In the genomic region with DNA sequence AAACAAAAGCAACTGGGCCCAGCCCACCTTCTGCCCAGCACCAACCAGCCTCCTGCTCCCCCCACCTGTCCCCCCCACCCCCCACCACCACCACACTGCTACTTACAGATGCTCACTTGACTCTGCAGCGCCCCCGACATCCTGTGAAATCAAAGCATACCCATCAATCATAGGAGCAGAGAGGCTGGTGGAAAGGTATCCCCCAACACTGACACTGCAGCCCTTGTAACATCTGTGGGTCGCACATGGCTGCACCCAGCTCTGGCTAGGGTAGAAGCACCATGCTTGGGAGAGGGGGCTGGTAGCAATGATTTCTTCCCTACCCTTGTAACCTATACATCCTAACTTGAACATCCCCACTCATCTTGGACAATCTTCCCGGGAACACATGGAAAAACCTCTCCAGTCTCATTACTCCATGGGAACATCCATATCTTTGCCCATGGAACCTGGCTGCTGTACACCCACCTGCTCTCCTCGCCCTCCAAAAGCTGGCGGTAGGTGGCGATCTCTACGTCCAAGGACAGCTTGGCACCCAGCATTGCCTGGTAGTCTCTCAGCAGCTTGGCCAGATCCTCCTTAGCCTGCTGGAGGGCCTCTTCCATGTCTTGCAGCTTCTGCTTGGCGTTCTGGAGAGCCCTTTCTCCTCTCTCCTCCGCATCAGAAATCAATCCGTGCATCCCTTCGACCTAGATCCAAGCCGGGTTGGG, we compare ENCODE assay signal across 8 mouse cellular contexts. TPM values are rescaled to one million over a fixed set of nuclear protein-coding genes. Genes with fewer than 3 reads are reported as not detected.
A peak's percentile ranks its signal among the peaks of the same experiment; 100 is the strongest.
DNase-seq lines count a peak whose midpoint lies in the region; ATAC-seq and TF ChIP-seq lines count a peak whose summit lies in the region.

No protein-coding gene starts in this region.

- H3K4me2 ChIP-seq in heart, embryonic 15.5 days, result peak overlapping the region; percentile 74; the same call in 1 of the 2 replicates
- H3K4me2 ChIP-seq in hindbrain, embryonic 16.5 days (ENCODE audit: low read length), result peak overlapping the region; percentile 92
- H3K4me2 ChIP-seq in midbrain, embryonic 15.5 days, result peak overlapping the region; percentile 95

- H3K4me1 ChIP-seq in heart, embryonic 15.5 days (replicated peaks), result peaks cover 11% of the 10 kb centered on the region; the same call in 1 of the 2 replicates
- H3K4me1 ChIP-seq in heart, adult 2 months (ENCODE audit: control insufficient read depth, insufficient read depth, low read length), result peaks cover 1% of the 10 kb centered on the region; the same call in 1 of the 2 replicates
- peaks cover 22% of the 10 kb centered on the region for H3K4me1 ChIP-seq in embryonic facial prominence, embryonic 10.5 days
- H3K4me1 ChIP-seq in hindbrain, embryonic 16.5 days (ENCODE audit: control insufficient read depth, insufficient read depth, low read depth, low read length), result peaks cover 14% of the 10 kb centered on the region
- peaks cover 12% of the 10 kb centered on the region for H3K4me1 ChIP-seq in midbrain, embryonic 15.5 days

- no peak for ATAC-seq in heart, embryonic 15.5 days (replicated peaks; ENCODE audit: insufficient number of reproducible peaks, insufficient read depth, low FRiP score, low read depth)
- peak; percentile 57 for ATAC-seq in hindbrain, embryonic 16.5 days
- no peak for ATAC-seq in midbrain, embryonic 15.5 days (replicated peaks)

- no peak for TF ChIP-seq EP300 in heart, adult 2 months (IDR thresholded peaks at IDR 0.05; ENCODE audit: insufficient read depth, low read depth, low read length)

- H3K9me3 ChIP-seq in heart, embryonic 15.5 days (replicated peaks), result no peaks in the 10 kb centered on the region
- no peaks in the 10 kb centered on the region for H3K9me3 ChIP-seq in embryonic facial prominence, embryonic 10.5 days
- H3K9me3 ChIP-seq in hindbrain, embryonic 16.5 days (ENCODE audit: control insufficient read depth, low read length), result no peaks in the 10 kb centered on the region
- H3K9me3 ChIP-seq in midbrain, embryonic 15.5 days, result no peaks in the 10 kb centered on the region

- H3K9ac ChIP-seq in heart, embryonic 15.5 days, result no peak overlapping the region
- H3K9ac ChIP-seq in heart, adult 2 months (ENCODE audit: low read depth, low read length), result no peak overlapping the region
- no peak overlapping the region; the same call in 1 of the 2 replicates for H3K9ac ChIP-seq in hindbrain, embryonic 16.5 days (ENCODE audit: low read depth, low read length)
- H3K9ac ChIP-seq in midbrain, embryonic 15.5 days, result no peak overlapping the region

- intact Hi-C loops in heart, adult 2 months (cut with DNase I), result no loop called here

- DNase-seq in heart, adult 2 months, result no peak
- no peak for DNase-seq in embryonic facial prominence, embryonic 10.5 days (ENCODE audit: low spot score)
- no peak for DNase-seq in right cerebral cortex, postnatal 10 days (ENCODE audit: low spot score in 2 of 2)
- no peak for DNase-seq in T-cell, adult 2 months (ENCODE audit: low spot score)
- no peak for DNase-seq in gastrocnemius, postnatal 25 days

- H3K4me3 ChIP-seq in heart, embryonic 15.5 days, result peak overlapping the region; percentile 44; the same call in 1 of the 2 replicates
- no peak overlapping the region for H3K4me3 ChIP-seq in heart, adult 2 months
- peak overlapping the region; percentile 62 for H3K4me3 ChIP-seq in embryonic facial prominence, embryonic 10.5 days
- peak overlapping the region; percentile 50 for H3K4me3 ChIP-seq in hindbrain, embryonic 16.5 days (ENCODE audit: low read length)
- no peak overlapping the region for H3K4me3 ChIP-seq in midbrain, embryonic 15.5 days

- no peak for TF ChIP-seq CTCF in heart, adult 2 months (IDR thresholded peaks at IDR 0.05)

- H3K36me3 ChIP-seq in heart, embryonic 15.5 days, result no peaks in the 10 kb centered on the region
- H3K36me3 ChIP-seq in heart, adult 2 months (ENCODE audit: control insufficient read depth, insufficient read depth, low read length), result no peaks in the 10 kb centered on the region
- no peaks in the 10 kb centered on the region for H3K36me3 ChIP-seq in embryonic facial prominence, embryonic 10.5 days (replicated peaks)
- H3K36me3 ChIP-seq in hindbrain, embryonic 16.5 days (ENCODE audit: control insufficient read depth, insufficient read depth, low read length), result no peaks in the 10 kb centered on the region
- no peaks in the 10 kb centered on the region for H3K36me3 ChIP-seq in midbrain, embryonic 15.5 days (replicated peaks)

- H3K27me3 ChIP-seq in heart, embryonic 15.5 days, result peaks cover 72% of the 10 kb centered on the region
- H3K27me3 ChIP-seq in heart, adult 2 months (ENCODE audit: control insufficient read depth, insufficient read depth, low read length), result peaks cover 8% of the 10 kb centered on the region
- peaks cover 62% of the 10 kb centered on the region for H3K27me3 ChIP-seq in embryonic facial prominence, embryonic 10.5 days (replicated peaks; ENCODE audit: low read depth, poor library complexity, severe bottlenecking)
- no peaks in the 10 kb centered on the region; the same call in 1 of the 2 replicates for H3K27me3 ChIP-seq in hindbrain, embryonic 16.5 days (replicated peaks; ENCODE audit: control insufficient read depth, insufficient read depth, low read length)
- H3K27me3 ChIP-seq in midbrain, embryonic 15.5 days (replicated peaks), result peaks cover 20% of the 10 kb centered on the region

- no peaks in the 10 kb centered on the region for H3K79me2 ChIP-seq in heart, adult 2 months (replicated peaks; ENCODE audit: control insufficient read depth, insufficient read depth, low read length)

- WGBS in heart, embryonic 15.5 days, result 51% methylated on average over 13 of the region's 13 CpGs
- WGBS in heart, adult 2 months, result 56% methylated on average over 13 of the region's 13 CpGs
- WGBS in embryonic facial prominence, embryonic 10.5 days, result 52% methylated on average over 13 of the region's 13 CpGs
- 62% methylated on average over 13 of the region's 13 CpGs for WGBS in hindbrain, embryonic 16.5 days
- WGBS in midbrain, embryonic 15.5 days, result 54% methylated on average over 13 of the region's 13 CpGs

- H3K27ac ChIP-seq in heart, embryonic 15.5 days, result no peak overlapping the region
- H3K27ac ChIP-seq in heart, adult 2 months, result no peak overlapping the region
- H3K27ac ChIP-seq in embryonic facial prominence, embryonic 10.5 days (replicated peaks), result no peak overlapping the region
- no peak overlapping the region for H3K27ac ChIP-seq in hindbrain, embryonic 16.5 days (ENCODE audit: low read depth, low read length)
- H3K27ac ChIP-seq in midbrain, embryonic 15.5 days, result no peak overlapping the region

- TF ChIP-seq POLR2A in heart, adult 2 months (IDR thresholded peaks at IDR 0.05; ENCODE audit: insufficient read depth, low read depth, low read length), result no peak

RNA-seq across cellular contexts. Expression of gene Krt77, which starts 8.9 kb away (rescaled TPM):
- 0.13 and 0.20 TPM in 2 replicates for polyA plus RNA-seq in heart, embryonic 15.5 days (2015; fragmentation: Nextera tagmentation; extraction: Ambion mirVana)
- total RNA-seq in heart, adult 2 months (2021), result under 1 TPM in 1 of 2 experiments, not detected in 1; 0.31 TPM
- not detected in 2 replicates for polyA plus RNA-seq in heart, adult 2 months (2012; rRNA removed)
- polyA plus RNA-seq in embryonic facial prominence, embryonic 10.5 days (2016; fragmentation: Nextera tagmentation; extraction: Ambion mirVana), result 0.06 TPM in 1 of 2 replicates, not detected in the other
- polyA plus RNA-seq in hindbrain, embryonic 16.5 days (2015; fragmentation: Nextera tagmentation; extraction: Ambion mirVana), result 0.53 and 0.56 TPM in 2 replicates
- polyA plus RNA-seq in midbrain, embryonic 15.5 days (2015; fragmentation: Nextera tagmentation; extraction: Ambion mirVana), result 0.23 and 0.54 TPM in 2 replicates
- total RNA-seq in gastrocnemius, postnatal 25 days (2021), result not detected

RNA-seq across cellular contexts. Expression of gene Krt1, which starts 10.0 kb away (rescaled TPM):
- polyA plus RNA-seq in heart, embryonic 15.5 days (2015; fragmentation: Nextera tagmentation; extraction: Ambion mirVana), result 0.57 and 1.3 TPM in 2 replicates
- not detected for total RNA-seq in heart, adult 2 months (2021)
- 0.04 TPM in 1 of 2 replicates, not detected in the other for polyA plus RNA-seq in heart, adult 2 months (2012; rRNA removed)
- polyA plus RNA-seq in embryonic facial prominence, embryonic 10.5 days (2016; fragmentation: Nextera tagmentation; extraction: Ambion mirVana), result 0.50 and 1.6 TPM in 2 replicates
- 15.6 and 16.9 TPM in 2 replicates for polyA plus RNA-seq in hindbrain, embryonic 16.5 days (2015; fragmentation: Nextera tagmentation; extraction: Ambion mirVana)
- 12.3 and 12.8 TPM in 2 replicates for polyA plus RNA-seq in midbrain, embryonic 15.5 days (2015; fragmentation: Nextera tagmentation; extraction: Ambion mirVana)
- total RNA-seq in gastrocnemius, postnatal 25 days (2021), result not detected

RNA-seq across cellular contexts. Expression of gene Krt76, which starts 32.1 kb away (rescaled TPM):
- not detected in 2 replicates for polyA plus RNA-seq in heart, embryonic 15.5 days (2015; fragmentation: Nextera tagmentation; extraction: Ambion mirVana)
- total RNA-seq in heart, adult 2 months (2021), result not detected
- polyA plus RNA-seq in heart, adult 2 months (2012; rRNA removed), result not detected in 2 replicates
- not detected in 2 replicates for polyA plus RNA-seq in embryonic facial prominence, embryonic 10.5 days (2016; fragmentation: Nextera tagmentation; extraction: Ambion mirVana)
- not detected in 2 replicates for polyA plus RNA-seq in hindbrain, embryonic 16.5 days (2015; fragmentation: Nextera tagmentation; extraction: Ambion mirVana)
- not detected in 2 replicates for polyA plus RNA-seq in midbrain, embryonic 15.5 days (2015; fragmentation: Nextera tagmentation; extraction: Ambion mirVana)
- not detected for total RNA-seq in gastrocnemius, postnatal 25 days (2021)

RNA-seq across cellular contexts. Expression of gene Krt2, which starts 42.6 kb away (rescaled TPM):
- polyA plus RNA-seq in heart, embryonic 15.5 days (2015; fragmentation: Nextera tagmentation; extraction: Ambion mirVana), result not detected in 2 replicates
- total RNA-seq in heart, adult 2 months (2021), result not detected
- polyA plus RNA-seq in heart, adult 2 months (2012; rRNA removed), result not detected in 2 replicates
- polyA plus RNA-seq in embryonic facial prominence, embryonic 10.5 days (2016; fragmentation: Nextera tagmentation; extraction: Ambion mirVana), result not detected in 2 replicates
- polyA plus RNA-seq in hindbrain, embryonic 16.5 days (2015; fragmentation: Nextera tagmentation; extraction: Ambion mirVana), result 0.20 TPM in 1 of 2 replicates, not detected in the other
- polyA plus RNA-seq in midbrain, embryonic 15.5 days (2015; fragmentation: Nextera tagmentation; extraction: Ambion mirVana), result not detected in 2 replicates
- total RNA-seq in gastrocnemius, postnatal 25 days (2021), result not detected

RNA-seq across cellular contexts. Expression of gene Krt73, which starts 58.4 kb away (rescaled TPM):
- polyA plus RNA-seq in heart, embryonic 15.5 days (2015; fragmentation: Nextera tagmentation; extraction: Ambion mirVana), result not detected in 2 replicates
- not detected for total RNA-seq in heart, adult 2 months (2021)
- not detected in 2 replicates for polyA plus RNA-seq in heart, adult 2 months (2012; rRNA removed)
- polyA plus RNA-seq in embryonic facial prominence, embryonic 10.5 days (2016; fragmentation: Nextera tagmentation; extraction: Ambion mirVana), result not detected in 2 replicates
- 1.9 and 2.0 TPM in 2 replicates for polyA plus RNA-seq in hindbrain, embryonic 16.5 days (2015; fragmentation: Nextera tagmentation; extraction: Ambion mirVana)
- polyA plus RNA-seq in midbrain, embryonic 15.5 days (2015; fragmentation: Nextera tagmentation; extraction: Ambion mirVana), result 0.46 and 0.73 TPM in 2 replicates
- total RNA-seq in gastrocnemius, postnatal 25 days (2021), result not detected

Comparison
In these comparisons a context has a peak if more than half of its experiments do, and no peak if none do; other contexts are left out.
1. H3K4me3 ChIP-seq: peak in heart, embryonic 15.5 days (single experiment), embryonic facial prominence, embryonic 10.5 days (single experiment) and hindbrain, embryonic 16.5 days (single experiment); none in heart, adult 2 months (single experiment) and midbrain, embryonic 15.5 days (single experiment).
2. Peak in every context shown above with its lines, with median percentiles within 50 percentile points of each other: H3K4me2 ChIP-seq.